Mouse (Mus musculus) olfactory bulb, adult 2 months (tissue): Measurements from ENCODE around the gene Pacrg.

Source experiments
- CTCF ChIP-seq: fragments of 200-500 bp; IDR thresholded peaks from 2 replicates; pipeline ENCODE4 v1.5.1; 2012; ENCODE audit warnings: low read depth, mild to moderate bottlenecking, low read length, moderate library complexity; ENCODE audit not compliant: insufficient read depth
- POLR2A ChIP-seq: fragments of 200-500 bp; IDR thresholded peaks from 2 replicates; pipeline ENCODE4 v1.6.1; 2012; ENCODE audit warnings: mild to moderate bottlenecking, low read depth, low read length, moderate library complexity; ENCODE audit not compliant: insufficient read depth

DNA sequence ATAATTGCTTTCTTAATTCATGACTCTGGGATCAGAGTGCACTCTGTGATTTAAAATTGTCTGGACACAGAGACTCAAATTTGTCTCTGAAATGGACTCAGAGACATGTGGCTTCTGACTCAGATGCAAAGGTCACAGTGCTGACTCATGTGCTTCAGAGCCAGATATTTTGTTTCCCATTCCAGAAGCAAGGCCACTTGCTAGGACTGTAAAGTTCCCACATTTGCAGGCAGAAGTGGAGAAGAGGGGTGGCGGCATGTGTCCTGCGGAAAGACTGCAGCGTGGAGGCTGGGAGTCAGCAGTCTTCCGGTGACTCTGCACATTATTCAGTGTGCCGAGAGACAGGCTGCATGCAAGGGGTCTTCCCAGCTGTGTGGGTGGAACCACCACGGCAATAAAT is 137.3 kb downstream of the Pacrg start:
- no peak for TF ChIP-seq CTCF
- no peak for TF ChIP-seq POLR2A
